Mouse (Mus musculus): ENCODE data around the gene Cad. TPM values are rescaled to one million over a fixed set of nuclear protein-coding genes. Genes with fewer than 3 reads are reported as not detected.
A peak's percentile ranks its signal among the peaks of the same experiment; 100 is the strongest.
"Not testable (repeated sequence)": the region's sequence is repeated elsewhere in the genome, so short reads cannot be mapped to it uniquely, and the experiment has no call there.

The Cad gene
- polyA plus RNA-seq, 1 experiment from 2014 or later, result 32.4 TPM

- H3K4me1 ChIP-seq (replicated peaks; ENCODE audit: control insufficient read depth, insufficient read depth, low read length), result no peaks in the 10 kb centered on the region
- WGBS, result 88% methylated on average over 6 of the region's 6 CpGs
- H3K9me3 ChIP-seq (ENCODE audit: control insufficient read depth, low read length), result no peaks in the 10 kb centered on the region
- no peak overlapping the region for H3K27ac ChIP-seq (ENCODE audit: low read depth)
- peaks cover 20% of the 10 kb centered on the region for H3K36me3 ChIP-seq (ENCODE audit: control insufficient read depth, insufficient read depth, low read length)
- H3K4me2 ChIP-seq (ENCODE audit: low read length), result no peak overlapping the region
- ATAC-seq (replicated peaks; ENCODE audit: low FRiP score, low TSS enrichment, low read depth), result no peak
- H3K27me3 ChIP-seq (replicated peaks; ENCODE audit: control insufficient read depth, insufficient read depth, low read length), result no peaks in the 10 kb centered on the region
- no peak for DNase-seq (ENCODE audit: low spot score)
- no peak overlapping the region for H3K9ac ChIP-seq (ENCODE audit: low read length)
- no peak overlapping the region for H3K4me3 ChIP-seq (ENCODE audit: low read depth, low read length)
Observed at GRCm38 (mm10) chr5:31034669-31035068, 19.9 kb upstream of the Cad start.

DNA sequence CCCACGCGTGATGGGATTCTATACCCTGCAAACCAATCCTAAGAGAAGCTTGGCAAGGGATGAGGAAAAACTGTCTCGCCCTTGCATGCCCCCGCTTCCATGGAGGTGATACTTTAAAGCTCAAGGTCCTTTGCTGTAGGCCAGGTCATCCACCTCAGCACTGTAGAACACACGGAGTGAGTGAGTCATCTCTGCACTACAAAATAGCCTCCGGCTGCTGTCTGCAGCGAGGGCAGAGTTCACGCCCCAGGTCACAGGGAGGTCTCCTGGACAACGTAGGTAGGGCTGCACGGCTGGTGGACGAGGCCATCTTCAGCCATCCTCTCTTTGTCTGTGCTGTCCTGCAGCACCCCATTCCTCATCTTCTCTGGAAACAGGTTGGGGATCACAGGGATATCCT lies 18.0 kb upstream of the Cad start:
- not testable (repeated sequence) for H3K9ac ChIP-seq (ENCODE audit: low read length); DNase-seq (ENCODE audit: low spot score); H3K27ac ChIP-seq (ENCODE audit: low read depth); H3K27me3 ChIP-seq (replicated peaks; ENCODE audit: control insufficient read depth, insufficient read depth, low read length); H3K9me3 ChIP-seq (ENCODE audit: control insufficient read depth, low read length); H3K4me1 ChIP-seq (replicated peaks; ENCODE audit: control insufficient read depth, insufficient read depth, low read length); H3K4me2 ChIP-seq (ENCODE audit: low read length); H3K4me3 ChIP-seq (ENCODE audit: low read depth, low read length); ATAC-seq (replicated peaks; ENCODE audit: low FRiP score, low TSS enrichment, low read depth)
- WGBS, result 74% methylated on average over 11 of the region's 11 CpGs
- H3K36me3 ChIP-seq (ENCODE audit: control insufficient read depth, insufficient read depth, low read length), result peaks cover 21% of the 10 kb centered on the region

GRCm38 (mm10) chr5:31038171-31038845 lies 16.3 kb upstream of the Cad start:
- Histone ChIP-seq H3K36me3 (ENCODE audit: control insufficient read depth, insufficient read depth, low read length) (peaks cover 34% of the 10 kb centered on the region), H3K27ac (ENCODE audit: low read depth) (no peak overlapping the region), H3K4me2 (ENCODE audit: low read length) (no peak overlapping the region), H3K9me3 (ENCODE audit: control insufficient read depth, low read length) (no peaks in the 10 kb centered on the region), H3K4me1 (replicated peaks; ENCODE audit: control insufficient read depth, insufficient read depth, low read length) (peaks cover 5% of the 10 kb centered on the region; the same call in 1 of the 2 replicates), H3K9ac (ENCODE audit: low read length) (no peak overlapping the region), H3K4me3 (ENCODE audit: low read depth, low read length) (no peak overlapping the region), H3K27me3 (replicated peaks; ENCODE audit: control insufficient read depth, insufficient read depth, low read length) (no peaks in the 10 kb centered on the region)
- DNase-seq (ENCODE audit: low spot score) (no peak), ATAC-seq (replicated peaks; ENCODE audit: low FRiP score, low TSS enrichment, low read depth) (no peak)
- 85% methylated on average over 7 of the region's 7 CpGs for WGBS

GRCm38 (mm10) chr5:31046416-31046815 lies 8.2 kb upstream of the Cad start:
- DNase-seq (ENCODE audit: low spot score) (no peak), ATAC-seq (replicated peaks; ENCODE audit: low FRiP score, low TSS enrichment, low read depth) (no peak)
- Histone ChIP-seq H3K4me3 (ENCODE audit: low read depth, low read length) (no peak overlapping the region), H3K27ac (ENCODE audit: low read depth) (no peak overlapping the region), H3K27me3 (replicated peaks; ENCODE audit: control insufficient read depth, insufficient read depth, low read length) (no peaks in the 10 kb centered on the region), H3K4me1 (replicated peaks; ENCODE audit: control insufficient read depth, insufficient read depth, low read length) (peaks cover 10% of the 10 kb centered on the region), H3K9me3 (ENCODE audit: control insufficient read depth, low read length) (no peaks in the 10 kb centered on the region), H3K36me3 (ENCODE audit: control insufficient read depth, insufficient read depth, low read length) (peaks cover 15% of the 10 kb centered on the region; the same call in 1 of the 2 replicates), H3K9ac (ENCODE audit: low read length) (no peak overlapping the region), H3K4me2 (ENCODE audit: low read length) (no peak overlapping the region)
- 88% methylated on average over 6 of the region's 6 CpGs for WGBS

- ATAC-seq (replicated peaks; ENCODE audit: low FRiP score, low TSS enrichment, low read depth), result no peak
- 80% methylated on average over 5 of the region's 5 CpGs for WGBS
- Histone ChIP-seq H3K27me3 (replicated peaks; ENCODE audit: control insufficient read depth, insufficient read depth, low read length) (no peaks in the 10 kb centered on the region), H3K4me3 (ENCODE audit: low read depth, low read length) (peak overlapping the region; percentile 61), H3K4me2 (ENCODE audit: low read length) (peak overlapping the region; percentile 77), H3K4me1 (replicated peaks; ENCODE audit: control insufficient read depth, insufficient read depth, low read length) (peaks cover 6% of the 10 kb centered on the region; the same call in 1 of the 2 replicates), H3K9ac (ENCODE audit: low read length) (peak overlapping the region; percentile 80; the same call in 1 of the 2 replicates), H3K27ac (ENCODE audit: low read depth) (no peak overlapping the region), H3K36me3 (ENCODE audit: control insufficient read depth, insufficient read depth, low read length) (peaks cover 11% of the 10 kb centered on the region; the same call in 1 of the 2 replicates), H3K9me3 (ENCODE audit: control insufficient read depth, low read length) (no peaks in the 10 kb centered on the region)
- DNase-seq (ENCODE audit: low spot score), result no peak
Observed at GRCm38 (mm10) chr5:31047074-31047473, 7.5 kb upstream of the Cad start.

- Histone ChIP-seq H3K4me1 (replicated peaks; ENCODE audit: control insufficient read depth, insufficient read depth, low read length) (peaks cover 6% of the 10 kb centered on the region; the same call in 1 of the 2 replicates), H3K27me3 (replicated peaks; ENCODE audit: control insufficient read depth, insufficient read depth, low read length) (no peaks in the 10 kb centered on the region), H3K9me3 (ENCODE audit: control insufficient read depth, low read length) (no peaks in the 10 kb centered on the region), H3K27ac (ENCODE audit: low read depth) (peak within 1 kb of the TSS; percentile 89), H3K4me3 (ENCODE audit: low read depth, low read length) (peak within 1 kb of the TSS; percentile 61), H3K9ac (ENCODE audit: low read length) (peak within 1 kb of the TSS; percentile 80), H3K36me3 (ENCODE audit: control insufficient read depth, insufficient read depth, low read length) (peaks cover 12% of the 10 kb centered on the region; the same call in 1 of the 2 replicates), H3K4me2 (ENCODE audit: low read length) (peak within 1 kb of the TSS; percentile 77)
- peak; percentile 99 for DNase-seq (ENCODE audit: low spot score)
- under 1% methylated on average over 73 of the region's 73 CpGs for WGBS
- peak; percentile 99 for ATAC-seq (replicated peaks; ENCODE audit: low FRiP score, low TSS enrichment, low read depth)
Observed at GRCm38 (mm10) chr5:31047848-31048762, 6.5 kb upstream of the Cad start, which contains the start of gene Atraid. Gene Atraid, plus strand, starts transcription at chr5:31048312.

GRCm38 (mm10) chr5:31048763-31049641 lies 5.6 kb upstream of the Cad start, which contains the start of gene Slc5a6:
Gene Slc5a6, minus strand, starts transcription at chr5:31048924.
- Histone ChIP-seq H3K4me1 (replicated peaks; ENCODE audit: control insufficient read depth, insufficient read depth, low read length) (peaks cover 9% of the 10 kb centered on the region; the same call in 1 of the 2 replicates), H3K4me2 (ENCODE audit: low read length) (peak within 1 kb of the TSS; percentile 77), H3K4me3 (ENCODE audit: low read depth, low read length) (peak within 1 kb of the TSS; percentile 61), H3K9ac (ENCODE audit: low read length) (peak within 1 kb of the TSS; percentile 80), H3K27me3 (replicated peaks; ENCODE audit: control insufficient read depth, insufficient read depth, low read length) (no peaks in the 10 kb centered on the region), H3K36me3 (ENCODE audit: control insufficient read depth, insufficient read depth, low read length) (peaks cover 8% of the 10 kb centered on the region; the same call in 1 of the 2 replicates), H3K9me3 (ENCODE audit: control insufficient read depth, low read length) (no peaks in the 10 kb centered on the region), H3K27ac (ENCODE audit: low read depth) (peak within 1 kb of the TSS; percentile 89)
- ATAC-seq (replicated peaks; ENCODE audit: low FRiP score, low TSS enrichment, low read depth) (peak; percentile 28), DNase-seq (ENCODE audit: low spot score) (peak; percentile 78)
- WGBS, result under 1% methylated on average over 23 of the region's 23 CpGs

DNA sequence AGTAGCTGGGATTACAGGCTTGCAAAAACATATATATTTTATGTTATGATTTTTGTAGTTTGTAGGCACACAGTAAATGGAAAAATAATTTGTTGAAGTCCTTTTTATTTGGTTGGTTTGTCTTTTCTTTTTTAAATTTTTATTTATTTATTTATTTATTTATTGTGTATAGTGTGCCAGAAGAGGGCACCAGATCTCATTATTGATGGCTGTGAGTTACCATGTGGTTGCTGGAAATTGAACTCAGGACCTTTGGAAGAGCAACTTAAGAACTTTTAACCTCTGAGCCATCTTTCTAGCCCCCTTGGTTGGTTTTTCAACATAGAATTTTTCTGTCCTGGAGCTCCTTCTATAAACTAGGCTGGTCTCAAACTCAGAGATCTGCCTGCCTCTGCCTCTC lies 4.2 kb upstream of the Cad start:
- DNase-seq (ENCODE audit: low spot score), result no peak
- peaks cover 8% of the 10 kb centered on the region; the same call in 1 of the 2 replicates for H3K36me3 ChIP-seq (ENCODE audit: control insufficient read depth, insufficient read depth, low read length)
- H3K9ac ChIP-seq (ENCODE audit: low read length), result no peak overlapping the region
- no peaks in the 10 kb centered on the region for H3K9me3 ChIP-seq (ENCODE audit: control insufficient read depth, low read length)
- ATAC-seq (replicated peaks; ENCODE audit: low FRiP score, low TSS enrichment, low read depth), result no peak
- peaks cover 12% of the 10 kb centered on the region; the same call in 1 of the 2 replicates for H3K4me1 ChIP-seq (replicated peaks; ENCODE audit: control insufficient read depth, insufficient read depth, low read length)
- no peaks in the 10 kb centered on the region for H3K27me3 ChIP-seq (replicated peaks; ENCODE audit: control insufficient read depth, insufficient read depth, low read length)
- H3K4me2 ChIP-seq (ENCODE audit: low read length), result no peak overlapping the region
- no peak overlapping the region for H3K27ac ChIP-seq (ENCODE audit: low read depth)
- H3K4me3 ChIP-seq (ENCODE audit: low read depth, low read length), result no peak overlapping the region

Data from intestine, embryonic 14.5 days (tissue).